Mouse (Mus musculus) stomach, embryonic 16.5 days (tissue): ENCODE data around the gene Ccdc92b. TPM values are rescaled to one million over a fixed set of nuclear protein-coding genes. Genes with fewer than 3 reads are reported as not detected.

Experiments
- ATAC-seq: fragments of 200-750 bp; cut with Nextera tagmentation; 2 replicates; pipeline ENCODE4 v1.8.0; 2017; ENCODE audit warnings: moderate number of reproducible peaks, moderate TSS enrichment; ENCODE audit not compliant: insufficient read depth, low FRiP score
- H3K27ac ChIP-seq: fragments of 300-500 bp; sonication (generic); 2 replicates; pipeline ENCODE4 v1.5.1; 2014; ENCODE audit warnings: low read length
- H3K27me3 ChIP-seq: fragments of 300-500 bp; sonication (generic); 2 replicates; pipeline ENCODE4 v1.6.1; 2014; ENCODE audit warnings: low read length, control low read depth, mixed read lengths; ENCODE audit not compliant: control insufficient read depth, insufficient read depth
- H3K36me3 ChIP-seq: fragments of 300-500 bp; sonication (generic); 2 replicates; pipeline ENCODE4 v1.6.1; 2014; ENCODE audit warnings: low read length; ENCODE audit not compliant: control insufficient read depth, insufficient read depth
- H3K4me1 ChIP-seq: fragments of 300-500 bp; sonication (generic); 2 replicates; pipeline ENCODE4 v1.6.1; 2014; ENCODE audit warnings: low read length, control low read depth, mixed read lengths; ENCODE audit not compliant: control insufficient read depth, insufficient read depth
- H3K4me2 ChIP-seq: fragments of 300-500 bp; sonication (generic); 2 replicates; pipeline ENCODE4 v1.6.1; 2014; ENCODE audit warnings: low read depth, low read length, mixed read lengths
- H3K4me3 ChIP-seq: fragments of 300-500 bp; sonication (generic); replicated peaks from 2 replicates; pipeline ENCODE4 v1.5.1; 2014; ENCODE audit warnings: mild to moderate bottlenecking, low read length
- H3K9ac ChIP-seq: fragments of 300-500 bp; sonication (generic); 2 replicates; pipeline ENCODE4 v1.6.1; 2014; ENCODE audit warnings: low read length
- H3K9me3 ChIP-seq: fragments of 300-500 bp; sonication (generic); replicated peaks from 2 replicates; pipeline ENCODE4 v1.6.1; 2016; ENCODE audit warnings: low read length, control low read depth; ENCODE audit not compliant: control insufficient read depth
- WGBS: fragments of 180-500 bp; shearing (Covaris S2); extraction: QIAGEN DNeasy Blood & Tissue Kit; methylation state at CpG from one replicate; pipeline ENCODE4 v1.1.7; 2014; 5-methylcytosine and 5-hydroxymethylcytosine counted together
- polyA plus RNA-seq: library from polyadenylated mRNA; unstranded; fragments of >200 nt; fragmentation: Nextera tagmentation; extraction: Ambion mirVana; gene quantifications from 2 replicates; pipeline ENCODE4 v1.2.1, GENCODE M21; 2015

Gene Ccdc92b
- polyA plus RNA-seq, 1 experiment from 2014 or later = 0.37 TPM

DNA sequence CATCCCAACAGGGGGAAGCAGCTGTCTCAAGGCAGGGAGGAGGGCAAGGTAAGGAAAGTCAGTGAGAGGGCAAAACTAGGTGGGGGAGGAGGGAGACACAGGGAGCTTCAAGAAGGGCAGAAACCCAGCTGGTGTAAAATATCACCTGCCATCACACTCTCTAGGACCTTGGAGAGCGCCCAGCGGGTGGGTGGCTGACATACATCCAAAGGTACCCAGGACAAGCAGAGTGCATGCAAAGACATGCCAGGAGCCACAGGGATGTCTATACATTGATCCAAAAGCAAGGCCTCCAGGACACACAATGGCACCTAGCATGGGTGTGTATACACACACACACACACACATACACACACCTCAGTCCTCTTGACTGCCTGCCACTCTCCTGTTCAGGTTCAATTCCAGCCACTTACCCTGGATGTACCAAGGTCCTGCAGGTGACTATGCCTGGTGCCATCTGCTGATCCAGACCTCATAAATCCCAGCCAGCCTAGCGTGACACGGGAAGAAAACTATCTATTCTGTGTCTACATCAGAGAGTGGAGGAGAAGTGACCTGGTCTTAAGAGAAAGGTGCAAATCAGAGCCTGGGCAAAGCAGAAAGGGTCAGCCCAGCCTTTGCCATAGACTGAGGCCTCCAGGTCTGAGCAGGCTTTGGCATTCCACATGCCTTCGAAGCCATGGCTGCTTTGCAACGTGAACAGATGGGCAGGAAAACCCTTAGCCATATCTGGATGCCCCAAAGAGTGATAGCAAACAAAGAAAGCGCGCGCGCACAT is 34.3 kb upstream of the Ccdc92b start:
- no peak overlapping the region for H3K27ac ChIP-seq
- no peaks in the 10 kb centered on the region for H3K4me1 ChIP-seq
- 58% methylated on average over 10 of the region's 10 CpGs for WGBS
- ATAC-seq = no peak
- H3K4me3 ChIP-seq = no peak overlapping the region
- no peaks in the 10 kb centered on the region for H3K9me3 ChIP-seq
- H3K27me3 ChIP-seq = peaks cover 23% of the 10 kb centered on the region
- no peaks in the 10 kb centered on the region for H3K36me3 ChIP-seq
- H3K9ac ChIP-seq = no peak overlapping the region
- no peak overlapping the region for H3K4me2 ChIP-seq

DNA sequence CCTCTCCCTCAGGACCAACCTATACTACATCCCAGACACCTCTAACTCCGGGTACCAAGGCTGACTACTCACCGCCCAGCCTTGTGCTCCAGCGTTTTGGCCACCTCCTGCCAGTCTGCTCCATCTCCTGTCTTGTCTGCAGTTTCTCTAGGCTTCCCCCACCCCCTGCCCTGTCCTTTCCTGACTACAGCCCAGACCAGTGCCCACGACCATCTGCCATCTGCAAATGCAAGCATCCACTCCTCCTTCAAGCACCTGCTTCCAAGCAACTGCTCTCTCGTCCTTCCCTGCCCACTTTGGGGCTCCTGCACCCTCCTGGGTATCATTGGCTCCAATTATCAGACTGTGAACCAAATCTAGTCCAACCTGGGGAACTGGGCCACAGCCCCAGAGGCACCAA is 33.0 kb upstream of the Ccdc92b start:
- no peak for ATAC-seq
- H3K27me3 ChIP-seq = peaks cover 35% of the 10 kb centered on the region
- H3K36me3 ChIP-seq = no peaks in the 10 kb centered on the region
- no peak overlapping the region for H3K4me2 ChIP-seq
- no peaks in the 10 kb centered on the region for H3K4me1 ChIP-seq
- H3K4me3 ChIP-seq = no peak overlapping the region
- no peak overlapping the region for H3K27ac ChIP-seq
- H3K9ac ChIP-seq = no peak overlapping the region
- H3K9me3 ChIP-seq = no peaks in the 10 kb centered on the region
- 67% methylated on average over 5 of the region's 5 CpGs for WGBS

DNA sequence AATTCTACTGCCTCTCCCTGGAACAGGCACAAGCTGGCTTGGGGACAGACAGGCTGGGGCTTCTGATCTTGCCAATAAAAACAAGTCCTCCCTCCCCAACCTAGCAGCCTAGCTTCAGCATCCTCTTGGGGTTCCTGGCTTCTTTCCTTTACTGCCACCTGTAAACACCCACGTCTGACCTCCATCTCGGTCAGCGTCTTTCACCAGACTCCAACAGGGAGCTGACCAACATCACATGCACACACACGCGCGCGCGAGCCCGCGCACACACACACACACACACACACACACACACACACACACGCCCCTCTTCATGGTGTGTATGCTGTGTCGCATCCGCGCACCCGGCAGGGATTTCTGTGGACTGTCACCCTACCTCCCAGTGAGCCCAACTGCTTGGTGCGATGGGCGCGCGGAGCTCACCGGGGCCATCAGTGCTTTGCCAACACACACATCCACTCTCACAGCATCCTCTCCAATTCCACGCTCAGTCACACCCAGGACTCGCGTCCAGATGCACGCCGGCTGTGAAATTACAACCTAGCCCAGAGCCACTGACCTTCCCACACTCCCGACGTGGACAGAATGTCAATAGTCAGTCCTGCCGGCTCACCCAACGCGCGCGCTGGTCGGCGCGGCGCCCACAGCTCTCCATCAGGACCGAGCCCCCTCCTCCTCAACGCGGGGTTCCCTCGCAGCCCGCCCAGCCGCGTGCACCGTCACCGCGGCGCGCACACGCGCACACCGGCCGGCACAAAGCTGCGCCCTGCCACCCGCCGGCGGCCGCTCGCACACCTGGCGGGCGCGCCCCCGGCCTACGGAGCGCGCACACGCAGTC is 29.8 kb upstream of the Ccdc92b start:
- WGBS = 3% methylated on average over 66 of the region's 66 CpGs
- Histone ChIP-seq H3K27me3 (peaks cover 43% of the 10 kb centered on the region), H3K9me3 (no peaks in the 10 kb centered on the region), H3K27ac (no peak overlapping the region), H3K4me1 (no peaks in the 10 kb centered on the region), H3K36me3 (no peaks in the 10 kb centered on the region), H3K9ac (no peak overlapping the region), H3K4me3 (peak overlapping the region; percentile 40), H3K4me2 (peak overlapping the region; percentile 59)
- no peak for ATAC-seq

DNA sequence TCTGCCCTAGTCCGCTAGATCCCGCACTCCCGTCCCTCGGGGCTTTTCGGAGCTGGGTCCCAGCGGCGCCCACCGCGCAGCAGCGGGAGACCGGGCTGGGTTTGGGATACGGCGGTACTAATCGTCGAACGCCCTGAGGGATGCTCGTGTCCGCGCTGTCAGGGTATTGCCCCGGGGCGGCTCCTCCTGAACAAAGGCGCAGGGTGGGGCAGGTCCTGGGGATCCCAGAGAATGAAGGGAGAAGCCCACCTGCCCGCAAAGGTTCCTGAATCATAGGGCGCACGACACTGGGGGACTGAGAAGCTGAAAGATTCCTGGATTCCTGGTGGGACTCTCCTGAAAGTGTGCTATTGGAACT is 29.2 kb upstream of the Ccdc92b start:
- Histone ChIP-seq H3K4me1 (no peaks in the 10 kb centered on the region), H3K36me3 (no peaks in the 10 kb centered on the region), H3K9ac (no peak overlapping the region), H3K9me3 (no peaks in the 10 kb centered on the region), H3K27me3 (peaks cover 43% of the 10 kb centered on the region), H3K27ac (no peak overlapping the region), H3K4me3 (peak overlapping the region; percentile 40), H3K4me2 (peak overlapping the region; percentile 59)
- under 1% methylated on average over 25 of the region's 25 CpGs for WGBS
- no peak for ATAC-seq

DNA sequence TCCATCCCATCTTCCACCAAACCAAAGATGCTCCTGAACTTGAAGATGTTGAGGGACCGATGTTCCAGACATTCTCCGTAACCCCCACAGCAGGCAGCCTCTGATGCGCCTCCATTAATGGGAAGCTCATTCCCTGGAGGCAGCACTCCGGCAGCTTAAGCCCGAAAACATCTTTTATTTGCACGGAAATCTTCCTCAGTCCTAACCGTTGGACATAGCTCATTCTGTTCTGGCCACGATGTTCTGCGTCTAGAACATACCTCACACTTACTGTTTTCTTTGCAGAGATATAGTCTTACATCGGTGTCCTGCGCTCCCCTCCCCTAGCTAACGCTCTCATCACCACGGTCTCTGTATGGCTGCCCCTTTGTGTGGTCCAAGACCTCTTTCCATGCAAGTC is 28.7 kb upstream of the Ccdc92b start:
- peaks cover 43% of the 10 kb centered on the region for H3K27me3 ChIP-seq

GRCm38 (mm10) chr11:74592246-74592645 is 27.2 kb upstream of the Ccdc92b start:
- Histone ChIP-seq H3K4me1 (0 out of 2 replicates have a peak, but pooled peaks cover 3% of the 10 kb centered on the region), H3K9ac (no peak overlapping the region), H3K4me3 (no peak overlapping the region), H3K27me3 (peaks cover 43% of the 10 kb centered on the region), H3K27ac (no peak overlapping the region), H3K4me2 (no peak overlapping the region), H3K9me3 (no peaks in the 10 kb centered on the region), H3K36me3 (no peaks in the 10 kb centered on the region)
- WGBS = 80% methylated on average over 3 of the region's 3 CpGs
- no peak for ATAC-seq

More for the DNA sequence above, 28.7 kb upstream of the Ccdc92b start:
- 31% methylated on average over 13 of the region's 13 CpGs for WGBS
- ATAC-seq = no peak
- no peaks in the 10 kb centered on the region for H3K4me1 ChIP-seq
- H3K9me3 ChIP-seq = no peaks in the 10 kb centered on the region
- H3K27ac ChIP-seq = no peak overlapping the region
- H3K4me3 ChIP-seq = no peak overlapping the region
- no peaks in the 10 kb centered on the region for H3K36me3 ChIP-seq
- H3K4me2 ChIP-seq = no peak overlapping the region
- no peak overlapping the region for H3K9ac ChIP-seq

DNA sequence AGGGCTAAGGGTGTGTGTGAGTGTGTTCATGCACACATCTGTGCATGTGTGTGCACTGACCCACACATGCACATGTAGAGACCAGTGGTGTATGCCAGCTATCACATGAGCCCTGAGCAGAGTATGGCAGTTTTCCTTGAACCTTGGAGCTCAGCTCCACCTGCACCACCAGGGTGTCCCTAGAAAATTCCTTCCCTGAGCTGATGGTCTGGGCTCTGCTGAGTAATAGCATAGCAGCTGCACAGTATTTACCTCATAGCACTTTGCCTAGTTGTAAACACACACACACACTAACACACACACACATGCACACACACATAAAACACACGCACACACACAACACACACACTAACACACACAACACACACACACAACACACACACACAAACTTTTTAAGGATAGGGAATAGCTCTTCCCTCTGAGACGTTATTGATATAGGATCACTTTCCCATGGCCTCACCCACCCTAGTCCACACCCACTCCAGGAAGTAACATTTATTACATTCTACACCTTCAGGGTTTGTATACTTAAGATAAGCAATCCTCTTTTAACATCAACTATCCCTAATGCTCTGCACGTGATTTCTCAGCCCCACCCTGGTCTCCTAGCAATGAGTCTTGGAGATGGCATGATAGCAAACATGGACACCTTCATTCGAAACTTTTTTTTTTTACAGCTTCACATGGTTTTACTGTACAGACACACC is 22.0 kb upstream of the Ccdc92b start:
- Histone ChIP-seq H3K4me1 (0 out of 2 replicates have a peak, but pooled peaks cover 3% of the 10 kb centered on the region), H3K4me3 (no peak overlapping the region), H3K9me3 (0 out of 2 replicates have a peak, but pooled peaks cover 4% of the 10 kb centered on the region), H3K36me3 (no peaks in the 10 kb centered on the region), H3K27me3 (no peaks in the 10 kb centered on the region), H3K4me2 (no peak overlapping the region), H3K27ac (peak overlapping the region; percentile 49), H3K9ac (no peak overlapping the region)
- WGBS = 49% methylated on average over 4 of the region's 4 CpGs
- ATAC-seq = peak; percentile 84; the same call in 1 of the 2 replicates

- ATAC-seq = no peak
Observed at GRCm38 (mm10) chr11:74597990-74598337, 21.4 kb upstream of the Ccdc92b start.

GRCm38 (mm10) chr11:74602286-74602685 is 17.1 kb upstream of the Ccdc92b start:
- Histone ChIP-seq H3K27ac (no peak overlapping the region), H3K9me3 (0 out of 2 replicates have a peak, but pooled peaks cover 4% of the 10 kb centered on the region), H3K9ac (no peak overlapping the region), H3K36me3 (no peaks in the 10 kb centered on the region), H3K4me2 (no peak overlapping the region), H3K27me3 (no peaks in the 10 kb centered on the region), H3K4me3 (no peak overlapping the region), H3K4me1 (no peaks in the 10 kb centered on the region)
- ATAC-seq = no peak
- WGBS = 81% methylated on average over 1 of the region's 1 CpGs

More at GRCm38 (mm10) chr11:74597990-74598337, 21.4 kb upstream of the Ccdc92b start:
- no peak overlapping the region for H3K4me2 ChIP-seq
- no peaks in the 10 kb centered on the region for H3K36me3 ChIP-seq
- H3K4me1 ChIP-seq = 0 out of 2 replicates have a peak, but pooled peaks cover 3% of the 10 kb centered on the region
- 0 out of 2 replicates have a peak, but pooled peaks cover 4% of the 10 kb centered on the region for H3K9me3 ChIP-seq
- H3K4me3 ChIP-seq = no peak overlapping the region
- H3K9ac ChIP-seq = no peak overlapping the region
- no peaks in the 10 kb centered on the region for H3K27me3 ChIP-seq
- H3K27ac ChIP-seq = no peak overlapping the region
